Mouse (Mus musculus) small intestine, adult 2 months (tissue): Measurements from ENCODE around the gene Kif16b.

Source experiments
- CTCF ChIP-seq: fragments of 200-500 bp; IDR thresholded peaks from 2 replicates; pipeline ENCODE4 v1.5.1; 2012; ENCODE audit warnings: low read depth, mild to moderate bottlenecking, control low read depth, inconsistent platforms, low read length, moderate library complexity, mixed read lengths; ENCODE audit not compliant: insufficient replicate concordance, insufficient read length; ENCODE audit errors: extremely low read depth
- POLR2A ChIP-seq: fragments of 200-500 bp; IDR thresholded peaks from 2 replicates; pipeline ENCODE4 v1.6.1; 2012; ENCODE audit warnings: low read depth, mild to moderate bottlenecking, control low read depth, inconsistent platforms, low read length, moderate library complexity

DNA sequence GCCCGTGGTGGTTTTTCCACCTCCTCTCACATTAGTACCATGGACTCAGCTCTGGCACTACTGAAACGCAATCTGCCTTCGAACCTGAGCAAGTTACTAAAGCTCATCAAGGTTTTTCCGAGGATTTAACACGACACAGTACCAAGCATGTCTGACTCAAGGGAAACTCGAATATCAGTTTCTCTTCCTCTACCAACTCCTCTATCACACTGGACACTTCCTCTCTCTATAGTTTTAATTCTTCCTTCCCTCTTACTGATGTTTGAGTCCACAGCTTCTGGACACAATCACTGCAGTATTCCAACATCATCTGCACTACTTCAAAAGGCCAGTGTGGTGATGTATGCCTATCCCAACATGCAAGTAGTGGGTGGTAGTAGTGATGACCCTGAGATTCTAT, 40.3 kb downstream of the Kif16b start:
- no peak for TF ChIP-seq CTCF
- no peak for TF ChIP-seq POLR2A
